Mouse (Mus musculus): ENCODE results near the gene Noct. TPM values are rescaled to one million over a fixed set of nuclear protein-coding genes. Genes with fewer than 3 reads are reported as not detected.

Noct gene
- polyA plus RNA-seq, 1 experiment from 2014 or later: 8.5 TPM

- H3K36me3 ChIP-seq: no peaks in the 10 kb centered on the region
- no peak overlapping the region for H3K4me3 ChIP-seq (replicated peaks)
- no peaks in the 10 kb centered on the region for H3K9me3 ChIP-seq (replicated peaks)
- H3K27me3 ChIP-seq: no peaks in the 10 kb centered on the region
- WGBS: 45% methylated on average over 5 of the region's 5 CpGs
- no peak overlapping the region for H3K4me2 ChIP-seq
- no peak overlapping the region for H3K9ac ChIP-seq
- no peak overlapping the region for H3K27ac ChIP-seq
- ATAC-seq (replicated peaks; ENCODE audit: low FRiP score): 0 out of 2 replicates have a peak, but pooled peaks have one; percentile 5
- peaks cover 13% of the 10 kb centered on the region for H3K4me1 ChIP-seq
Measured at GRCm38 (mm10) chr3:51233474-51233873, 9.2 kb downstream of the Noct start.

GRCm38 (mm10) chr3:51233918-51234751 lies 9.9 kb downstream of the Noct start:
- Histone ChIP-seq H3K4me2 (no peak overlapping the region), H3K9me3 (replicated peaks) (no peaks in the 10 kb centered on the region), H3K4me3 (replicated peaks) (no peak overlapping the region), H3K4me1 (peaks cover 13% of the 10 kb centered on the region), H3K27me3 (no peaks in the 10 kb centered on the region), H3K36me3 (no peaks in the 10 kb centered on the region), H3K9ac (no peak overlapping the region), H3K27ac (0 out of 2 replicates have a peak overlapping the region, but pooled peaks have one; percentile 6)
- WGBS: 40% methylated on average over 13 of the region's 13 CpGs
- peak; percentile 84 for ATAC-seq (replicated peaks; ENCODE audit: low FRiP score)

GRCm38 (mm10) chr3:51234752-51235055 lies 10.5 kb downstream of the Noct start:
- no peak for ATAC-seq (replicated peaks; ENCODE audit: low FRiP score)
- H3K27ac ChIP-seq: 0 out of 2 replicates have a peak overlapping the region, but pooled peaks have one; percentile 6
- no peak overlapping the region for H3K4me3 ChIP-seq (replicated peaks)
- no peak overlapping the region for H3K4me2 ChIP-seq
- peaks cover 13% of the 10 kb centered on the region for H3K4me1 ChIP-seq
- no peaks in the 10 kb centered on the region for H3K27me3 ChIP-seq
- no peaks in the 10 kb centered on the region for H3K36me3 ChIP-seq
- H3K9me3 ChIP-seq (replicated peaks): no peaks in the 10 kb centered on the region
- WGBS: 79% methylated on average over 5 of the region's 5 CpGs
- H3K9ac ChIP-seq: no peak overlapping the region

GRCm38 (mm10) chr3:51238515-51238914 lies 14.3 kb downstream of the Noct start:
- 81% methylated on average over 7 of the region's 7 CpGs for WGBS
- H3K4me3 ChIP-seq (replicated peaks): no peak overlapping the region
- no peaks in the 10 kb centered on the region for H3K9me3 ChIP-seq (replicated peaks)
- no peak overlapping the region for H3K27ac ChIP-seq
- peaks cover 12% of the 10 kb centered on the region for H3K4me1 ChIP-seq
- H3K9ac ChIP-seq: no peak overlapping the region
- ATAC-seq (replicated peaks; ENCODE audit: low FRiP score): no peak
- no peaks in the 10 kb centered on the region for H3K27me3 ChIP-seq
- H3K36me3 ChIP-seq: no peaks in the 10 kb centered on the region
- H3K4me2 ChIP-seq: no peak overlapping the region

DNA sequence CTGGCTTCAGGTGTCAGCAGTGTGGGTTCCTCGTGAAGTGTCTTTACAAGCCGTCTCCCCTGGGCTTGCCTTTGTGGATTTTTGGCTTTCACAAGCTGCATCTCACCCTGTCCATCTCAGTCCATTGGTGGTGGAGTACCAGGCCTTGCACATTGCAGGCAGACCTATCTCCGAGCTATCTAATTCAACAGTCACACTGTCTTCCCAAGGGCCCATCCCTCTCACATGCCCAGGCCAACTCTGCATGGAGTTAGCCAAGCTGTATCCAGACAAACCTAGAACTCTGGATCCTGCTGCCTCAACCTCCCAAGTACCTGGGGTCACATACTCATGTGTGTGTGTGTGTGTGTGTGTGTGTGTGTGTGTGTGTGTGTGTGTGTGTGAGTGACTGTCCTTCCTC lies 15.3 kb downstream of the Noct start:
- no peak for ATAC-seq (replicated peaks; ENCODE audit: low FRiP score)
- Histone ChIP-seq H3K36me3 (no peaks in the 10 kb centered on the region), H3K4me2 (no peak overlapping the region), H3K4me3 (replicated peaks) (no peak overlapping the region), H3K4me1 (peaks cover 2% of the 10 kb centered on the region), H3K27me3 (no peaks in the 10 kb centered on the region), H3K27ac (no peak overlapping the region), H3K9me3 (replicated peaks) (no peaks in the 10 kb centered on the region), H3K9ac (no peak overlapping the region)
- WGBS: 94% methylated on average over 3 of the region's 3 CpGs

- H3K4me2 ChIP-seq: no peak overlapping the region
- H3K27ac ChIP-seq: no peak overlapping the region
- H3K4me1 ChIP-seq: peaks cover 5% of the 10 kb centered on the region; the same call in 1 of the 2 replicates
- H3K9ac ChIP-seq: no peak overlapping the region
- no peaks in the 10 kb centered on the region for H3K27me3 ChIP-seq
- ATAC-seq (replicated peaks; ENCODE audit: low FRiP score): no peak
- H3K4me3 ChIP-seq (replicated peaks): no peak overlapping the region
- 70% methylated on average over 16 of the region's 16 CpGs for WGBS
- peaks cover 42% of the 10 kb centered on the region for H3K36me3 ChIP-seq
- H3K9me3 ChIP-seq (replicated peaks): no peaks in the 10 kb centered on the region
Measured at GRCm38 (mm10) chr3:51247704-51248103, 23.5 kb downstream of the Noct start.

DNA sequence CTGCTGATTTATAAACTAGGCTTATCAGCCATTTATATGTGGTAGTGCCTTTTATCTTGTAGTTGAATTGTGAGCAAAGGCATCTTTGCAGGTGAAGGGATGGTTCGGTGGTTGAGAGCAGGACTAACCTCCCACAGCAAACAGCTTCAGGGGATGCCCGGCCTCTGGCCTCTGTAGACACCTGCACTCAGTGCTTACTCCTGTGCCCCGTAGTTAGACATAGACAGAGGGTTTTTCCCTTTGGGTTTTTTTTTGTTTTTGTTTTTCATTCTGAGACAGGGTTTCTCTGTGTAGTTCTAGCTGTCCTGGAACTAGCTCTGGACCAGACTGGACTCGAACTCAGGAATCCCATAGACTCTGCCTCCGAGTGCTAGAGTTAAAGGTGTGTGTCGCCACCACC lies 24.4 kb downstream of the Noct start:
- Histone ChIP-seq H3K9me3 (replicated peaks) (no peaks in the 10 kb centered on the region), H3K27ac (no peak overlapping the region), H3K27me3 (no peaks in the 10 kb centered on the region), H3K9ac (no peak overlapping the region), H3K36me3 (peaks cover 51% of the 10 kb centered on the region), H3K4me2 (no peak overlapping the region), H3K4me3 (replicated peaks) (no peak overlapping the region), H3K4me1 (peaks cover 5% of the 10 kb centered on the region; the same call in 1 of the 2 replicates)
- 89% methylated on average over 6 of the region's 6 CpGs for WGBS
- no peak for ATAC-seq (replicated peaks; ENCODE audit: low FRiP score)

DNA sequence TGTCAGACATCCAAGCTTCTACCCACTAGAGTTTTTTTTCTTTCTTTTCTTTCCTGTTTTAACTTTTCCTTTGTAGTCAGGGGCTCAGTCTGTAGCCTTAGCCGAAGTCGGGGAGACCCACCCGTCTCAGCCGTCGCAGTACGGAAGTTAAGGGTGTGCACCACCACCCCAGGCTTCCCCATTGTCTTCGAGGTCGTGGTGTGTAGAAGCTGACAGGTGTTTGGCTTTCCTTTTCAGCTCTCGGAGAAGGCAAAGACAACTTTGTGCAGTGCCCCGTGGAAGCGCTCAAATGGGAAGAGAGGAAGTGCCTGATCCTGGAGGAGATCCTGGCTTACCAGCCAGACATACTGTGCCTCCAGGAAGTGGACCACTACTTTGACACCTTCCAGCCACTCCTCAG lies 25.2 kb downstream of the Noct start:
- Histone ChIP-seq H3K4me2 (no peak overlapping the region), H3K36me3 (peaks cover 58% of the 10 kb centered on the region), H3K4me1 (peaks cover 5% of the 10 kb centered on the region; the same call in 1 of the 2 replicates), H3K9ac (no peak overlapping the region), H3K27ac (no peak overlapping the region), H3K9me3 (replicated peaks) (no peaks in the 10 kb centered on the region), H3K27me3 (no peaks in the 10 kb centered on the region), H3K4me3 (replicated peaks) (no peak overlapping the region)
- 86% methylated on average over 11 of the region's 11 CpGs for WGBS
- ATAC-seq (replicated peaks; ENCODE audit: low FRiP score): no peak

DNA sequence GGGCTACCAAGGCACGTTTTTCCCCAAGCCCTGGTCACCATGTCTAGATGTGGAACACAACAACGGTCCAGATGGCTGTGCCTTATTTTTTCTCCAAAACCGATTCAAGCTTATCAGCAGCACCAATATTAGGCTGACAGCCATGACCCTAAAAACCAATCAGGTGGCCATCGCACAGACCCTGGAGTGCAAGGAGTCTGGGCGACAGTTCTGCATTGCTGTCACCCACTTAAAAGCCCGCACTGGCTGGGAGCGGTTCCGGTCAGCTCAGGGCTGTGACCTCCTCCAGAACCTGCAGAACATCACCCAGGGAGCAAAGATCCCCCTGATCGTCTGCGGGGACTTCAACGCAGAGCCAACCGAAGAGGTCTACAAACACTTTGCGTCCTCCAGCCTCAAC lies 25.6 kb downstream of the Noct start:
- Histone ChIP-seq H3K27me3 (no peaks in the 10 kb centered on the region), H3K9ac (no peak overlapping the region), H3K27ac (no peak overlapping the region), H3K9me3 (replicated peaks) (no peaks in the 10 kb centered on the region), H3K4me2 (no peak overlapping the region), H3K36me3 (peaks cover 62% of the 10 kb centered on the region), H3K4me1 (peaks cover 5% of the 10 kb centered on the region; the same call in 1 of the 2 replicates), H3K4me3 (replicated peaks) (no peak overlapping the region)
- no peak for ATAC-seq (replicated peaks; ENCODE audit: low FRiP score)
- 92% methylated on average over 13 of the region's 13 CpGs for WGBS

DNA sequence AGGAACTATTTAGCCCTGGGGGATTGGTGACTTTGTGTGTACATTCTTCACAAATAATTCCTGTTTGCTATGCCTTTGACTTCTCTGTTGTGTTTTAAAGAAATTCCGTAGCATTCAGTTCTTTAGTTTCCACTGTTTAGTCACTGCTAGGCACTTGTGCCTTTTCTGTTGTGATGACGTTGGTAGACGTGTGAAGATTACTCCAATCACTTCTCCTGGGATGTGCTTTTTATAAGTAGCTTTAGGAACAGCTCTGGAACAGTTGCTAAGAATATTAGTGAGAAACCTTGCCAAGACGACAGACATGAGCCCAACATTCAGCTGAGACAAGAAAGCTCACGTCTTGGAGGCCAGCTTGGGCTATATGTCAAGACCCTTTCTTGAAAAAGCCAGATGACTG lies 26.8 kb downstream of the Noct start:
- ATAC-seq (replicated peaks; ENCODE audit: low FRiP score): no peak
- Histone ChIP-seq H3K4me3 (replicated peaks) (no peak overlapping the region), H3K9me3 (replicated peaks) (no peaks in the 10 kb centered on the region), H3K27me3 (no peaks in the 10 kb centered on the region), H3K4me1 (peaks cover 5% of the 10 kb centered on the region; the same call in 1 of the 2 replicates), H3K4me2 (no peak overlapping the region), H3K27ac (no peak overlapping the region), H3K36me3 (peaks cover 73% of the 10 kb centered on the region), H3K9ac (no peak overlapping the region)
- 81% methylated on average over 5 of the region's 5 CpGs for WGBS

GRCm38 (mm10) chr3:51252223-51252622 lies 28.0 kb downstream of the Noct start:
- WGBS: 100% methylated on average over 1 of the region's 1 CpGs
- ATAC-seq (replicated peaks; ENCODE audit: low FRiP score): no peak
- H3K36me3 ChIP-seq: peaks cover 85% of the 10 kb centered on the region
- H3K27ac ChIP-seq: no peak overlapping the region
- no peak overlapping the region for H3K4me2 ChIP-seq
- H3K9me3 ChIP-seq (replicated peaks): no peaks in the 10 kb centered on the region
- no peak overlapping the region for H3K9ac ChIP-seq
- no peaks in the 10 kb centered on the region for H3K27me3 ChIP-seq
- no peak overlapping the region for H3K4me3 ChIP-seq (replicated peaks)
- H3K4me1 ChIP-seq: peaks cover 5% of the 10 kb centered on the region; the same call in 1 of the 2 replicates

- Histone ChIP-seq H3K4me2 (no peak overlapping the region), H3K36me3 (peaks cover 88% of the 10 kb centered on the region), H3K9ac (no peak overlapping the region), H3K27me3 (no peaks in the 10 kb centered on the region), H3K9me3 (replicated peaks) (no peaks in the 10 kb centered on the region), H3K27ac (no peak overlapping the region), H3K4me1 (peaks cover under 1% of the 10 kb centered on the region; the same call in 1 of the 2 replicates), H3K4me3 (replicated peaks) (no peak overlapping the region)
- WGBS: 92% methylated on average over 12 of the region's 12 CpGs
- ATAC-seq (replicated peaks; ENCODE audit: low FRiP score): 0 out of 2 replicates have a peak, but pooled peaks have one; percentile 15
Measured at GRCm38 (mm10) chr3:51252689-51253402, 28.6 kb downstream of the Noct start.

Data from kidney, embryonic 15.5 days (tissue).